Mouse (Mus musculus): ENCODE measurements around the gene Prickle1. TPM values are rescaled to one million over a fixed set of nuclear protein-coding genes. Genes with fewer than 3 reads are reported as not detected.

Prickle1 gene
- total and polyA plus RNA-seq, 3 experiments = 0.64 to 1.8 (median 1.7) TPM

GRCm38 (mm10) chr15:93610288-93610687 lies 14.6 kb upstream of the Prickle1 start:
- H3K27ac ChIP-seq (ENCODE audit: insufficient read depth, low read depth) = no peak overlapping the region
- H3K4me1 ChIP-seq (ENCODE audit: control insufficient read depth in 1 of 2, insufficient read depth in 2 of 2) = no peaks in the 10 kb centered on the region
- no peaks in the 10 kb centered on the region for H3K79me2 ChIP-seq (replicated peaks; ENCODE audit: control insufficient read depth, extremely low read depth, insufficient read depth, poor library complexity, severe bottlenecking)
- H3K27me3 ChIP-seq (replicated peaks) = no peaks in the 10 kb centered on the region
- no peak overlapping the region for H3K9ac ChIP-seq (ENCODE audit: insufficient read depth, low read depth)
- no peak overlapping the region for H3K4me2 ChIP-seq (ENCODE audit: insufficient read depth, low read depth, poor library complexity, severe bottlenecking)
- no peak overlapping the region for H3K4me3 ChIP-seq (replicated peaks in 1 of 3; ENCODE audit: low read depth in 2 of 3, low read length in 2 of 3, poor library complexity in 1 of 3)
- TF ChIP-seq RCOR1 (conservative IDR thresholded peaks at IDR 0.05; ENCODE audit: low read depth, low read length) (no peak), ZKSCAN1 (IDR thresholded peaks at IDR 0.05; ENCODE audit: borderline replicate concordance, low read depth, low read length) (no peak), CTCF (conservative IDR thresholded peaks at IDR 0.05 in 1 of 2, IDR thresholded peaks at IDR 0.05 in 1 of 2; ENCODE audit: low read depth in 2 of 2, low read length in 2 of 2) (no peak), TCF12 (IDR thresholded peaks at IDR 0.05; ENCODE audit: low read depth, low read length) (no peak), ZMIZ1 (IDR thresholded peaks at IDR 0.05; ENCODE audit: low read depth, low read length) (no peak), GABPA (IDR thresholded peaks at IDR 0.05; ENCODE audit: insufficient replicate concordance, low read depth, low read length) (no peak), POLR2A (IDR thresholded peaks at IDR 0.05; ENCODE audit: low read depth, low read length) (no peak), HCFC1 (IDR thresholded peaks at IDR 0.05; ENCODE audit: low read depth, low read length) (no peak), PAX5 (IDR thresholded peaks at IDR 0.05; ENCODE audit: low read length) (no peak), MEF2A (IDR thresholded peaks at IDR 0.05; ENCODE audit: borderline replicate concordance, low read depth, low read length) (no peak), ZNF384 (IDR thresholded peaks at IDR 0.05; ENCODE audit: low read depth, low read length) (no peak), EP300 (IDR thresholded peaks at IDR 0.05; ENCODE audit: low read length) (no peak), IRF4 (IDR thresholded peaks at IDR 0.05; ENCODE audit: low read depth, low read length) (no peak), RAD21 (IDR thresholded peaks at IDR 0.05; ENCODE audit: low read depth, low read length) (no peak)
- DNase-seq (ENCODE audit: extremely low read depth) = no peak
- no peaks in the 10 kb centered on the region for H3K36me3 ChIP-seq (replicated peaks in 1 of 2; ENCODE audit: control insufficient read depth in 1 of 2, insufficient read depth in 1 of 2, low read length in 1 of 2)
- peaks cover 31% of the 10 kb centered on the region for H3K9me3 ChIP-seq (replicated peaks; ENCODE audit: low read length)
- dilution Hi-C loops (cut with MboI; ENCODE audit: extremely low pct_ligation_motif_present, extremely low pct_unique_long_range_greater_than_20kb, low sequenced_read_pairs) (no loop called here), in situ Hi-C loops (cut with MboI; ENCODE audit: low pct_ligation_motif_present, low pct_unique_long_range_greater_than_20kb, low sequenced_read_pairs) (no loop called here)

- in situ Hi-C loops (cut with MboI; ENCODE audit: low pct_ligation_motif_present, low pct_unique_long_range_greater_than_20kb, low sequenced_read_pairs) = no loop called here
Measured at GRCm38 (mm10) chr15:93602850-93603249, 7.2 kb upstream of the Prickle1 start.

More at GRCm38 (mm10) chr15:93602850-93603249, 7.2 kb upstream of the Prickle1 start:
- no peaks in the 10 kb centered on the region for H3K79me2 ChIP-seq (replicated peaks; ENCODE audit: control insufficient read depth, extremely low read depth, insufficient read depth, poor library complexity, severe bottlenecking)
- no peaks in the 10 kb centered on the region for H3K36me3 ChIP-seq (replicated peaks in 1 of 2; ENCODE audit: control insufficient read depth in 1 of 2, insufficient read depth in 1 of 2, low read length in 1 of 2)
- no peak for DNase-seq (ENCODE audit: extremely low read depth)
- no peak overlapping the region for H3K4me3 ChIP-seq (replicated peaks in 1 of 3; ENCODE audit: low read depth in 2 of 3, low read length in 2 of 3, poor library complexity in 1 of 3)
- no peaks in the 10 kb centered on the region for H3K27me3 ChIP-seq (replicated peaks)
- TF ChIP-seq ELF1 (IDR thresholded peaks at IDR 0.05; ENCODE audit: low read depth, low read length) = no peak
- TF ChIP-seq MEF2A (IDR thresholded peaks at IDR 0.05; ENCODE audit: borderline replicate concordance, low read depth, low read length) = no peak
- no peak for TF ChIP-seq TCF12 (IDR thresholded peaks at IDR 0.05; ENCODE audit: low read depth, low read length)
- TF ChIP-seq RAD21 (IDR thresholded peaks at IDR 0.05; ENCODE audit: low read depth, low read length) = no peak
- TF ChIP-seq IRF4 (IDR thresholded peaks at IDR 0.05; ENCODE audit: low read depth, low read length) = no peak
- no peak for TF ChIP-seq MXI1 (IDR thresholded peaks at IDR 0.05; ENCODE audit: low read depth, low read length)
- no peak for TF ChIP-seq PAX5 (IDR thresholded peaks at IDR 0.05; ENCODE audit: low read length)
- TF ChIP-seq ZKSCAN1 (IDR thresholded peaks at IDR 0.05; ENCODE audit: borderline replicate concordance, low read depth, low read length) = no peak
- TF ChIP-seq MAZ (IDR thresholded peaks at IDR 0.05; ENCODE audit: low read depth, low read length) = no peak
- TF ChIP-seq TBP (conservative IDR thresholded peaks at IDR 0.05; ENCODE audit: low read depth, low read length) = no peak
- no peak for TF ChIP-seq MYC (IDR thresholded peaks at IDR 0.05; ENCODE audit: low read depth, low read length)
- no peak for TF ChIP-seq UBTF (IDR thresholded peaks at IDR 0.05; ENCODE audit: low read depth, low read length)
- no peak for TF ChIP-seq EP300 (IDR thresholded peaks at IDR 0.05; ENCODE audit: low read length)
- no peak for TF ChIP-seq NELFE (IDR thresholded peaks at IDR 0.05; ENCODE audit: low read depth, low read length)
- no peak overlapping the region for H3K9ac ChIP-seq (ENCODE audit: insufficient read depth, low read depth)
- H3K4me2 ChIP-seq (ENCODE audit: insufficient read depth, low read depth, poor library complexity, severe bottlenecking) = no peak overlapping the region
- no peak overlapping the region for H3K27ac ChIP-seq (ENCODE audit: insufficient read depth, low read depth)
- H3K9me3 ChIP-seq (replicated peaks; ENCODE audit: low read length) = peaks cover 10% of the 10 kb centered on the region
- dilution Hi-C loops (cut with MboI; ENCODE audit: extremely low pct_ligation_motif_present, extremely low pct_unique_long_range_greater_than_20kb, low sequenced_read_pairs) = no loop called here
- no peaks in the 10 kb centered on the region for H3K4me1 ChIP-seq (ENCODE audit: control insufficient read depth in 1 of 2, insufficient read depth in 2 of 2)
